Mouse (Mus musculus) midbrain, embryonic 15.5 days (tissue): ENCODE results near the gene Irf4. TPM values are rescaled to one million over a fixed set of nuclear protein-coding genes. Genes with fewer than 3 reads are reported as not detected.

Experiments
- ATAC-seq: fragments of 200-750 bp; cut with Nextera tagmentation; replicated peaks from 2 replicates; pipeline ENCODE4 v1.8.0; 2017; ENCODE audit warnings: moderate TSS enrichment
- H3K27ac ChIP-seq: fragments of 300-500 bp; sonication (generic); 2 replicates; pipeline ENCODE4 v1.5.1; 2015; ENCODE audit warnings: mild to moderate bottlenecking, inconsistent platforms
- H3K27me3 ChIP-seq: fragments of 300-500 bp; sonication (generic); replicated peaks from 2 replicates; pipeline ENCODE4 v1.6.1; 2015; ENCODE audit warnings: inconsistent platforms
- H3K36me3 ChIP-seq: fragments of 300-500 bp; sonication (generic); replicated peaks from 2 replicates; pipeline ENCODE4 v1.6.1; 2015; ENCODE audit warnings: inconsistent platforms
- H3K4me1 ChIP-seq: fragments of 300-500 bp; sonication (generic); 2 replicates; pipeline ENCODE4 v1.6.1; 2015; ENCODE audit warnings: inconsistent platforms
- H3K4me2 ChIP-seq: fragments of 300-500 bp; sonication (generic); 2 replicates; pipeline ENCODE4 v1.6.1; 2015; ENCODE audit warnings: inconsistent platforms, mild to moderate bottlenecking, moderate library complexity
- H3K4me3 ChIP-seq: fragments of 300-500 bp; sonication (generic); 2 replicates; pipeline ENCODE4 v1.5.1; 2015; ENCODE audit warnings: mild to moderate bottlenecking, inconsistent platforms
- H3K9ac ChIP-seq: fragments of 300-500 bp; sonication (generic); 2 replicates; pipeline ENCODE4 v1.6.1; 2015; ENCODE audit warnings: mild to moderate bottlenecking, inconsistent platforms
- H3K9me3 ChIP-seq: fragments of 300-500 bp; sonication (generic); 2 replicates; pipeline ENCODE4 v1.6.1; 2016; ENCODE audit warnings: inconsistent platforms
- WGBS: fragments of 180-500 bp; shearing (Covaris S2); methylation state at CpG from one replicate; pipeline ENCODE4 v1.1.7; 2015; ENCODE audit warnings: mixed read lengths; 5-methylcytosine and 5-hydroxymethylcytosine counted together
- polyA plus RNA-seq: library from polyadenylated mRNA; unstranded; fragments of >200 nt; fragmentation: Nextera tagmentation; extraction: Ambion mirVana; gene quantifications from 2 replicates; pipeline ENCODE4 v1.2.1, GENCODE M21; 2015

The Irf4 gene
- polyA plus RNA-seq, 1 experiment from 2014 or later, result 0.08 TPM

DNA sequence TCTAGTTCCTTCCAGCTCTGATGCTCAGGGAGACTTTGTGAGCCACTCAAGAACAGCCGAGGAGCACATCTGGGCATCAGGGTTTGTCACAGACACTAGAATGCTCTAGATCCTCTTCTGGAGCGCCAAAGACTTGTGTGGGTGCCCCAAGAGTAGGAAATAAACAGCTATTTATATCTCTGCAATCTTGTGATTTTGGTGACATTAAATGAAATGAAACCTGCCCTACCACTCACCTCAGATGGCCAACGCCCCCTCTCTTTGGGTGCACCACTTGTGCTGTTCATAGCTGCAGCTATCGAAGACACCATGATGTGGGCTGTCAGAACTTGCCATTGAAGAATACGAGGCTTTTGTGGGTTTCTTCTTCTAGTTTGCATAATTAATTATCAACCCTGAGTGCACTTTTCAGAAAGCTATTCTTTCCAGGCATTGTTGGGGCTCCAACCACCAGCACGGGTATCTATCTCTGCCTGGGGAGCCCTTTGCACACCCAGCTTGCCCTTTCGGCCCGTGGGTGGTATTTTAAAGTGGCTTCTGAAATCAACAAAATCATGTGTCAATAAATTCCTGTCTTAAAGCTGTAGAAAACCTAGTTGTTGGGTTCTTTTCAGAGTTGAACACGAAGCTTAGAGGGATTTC is 7.1 kb downstream of the Irf4 start:
- 79% methylated on average over 9 of the region's 9 CpGs for WGBS
- Histone ChIP-seq H3K27me3 (peaks cover 13% of the 10 kb centered on the region), H3K36me3 (no peaks in the 10 kb centered on the region), H3K4me2 (no peak overlapping the region), H3K4me3 (no peak overlapping the region), H3K4me1 (no peaks in the 10 kb centered on the region), H3K27ac (no peak overlapping the region), H3K9me3 (no peaks in the 10 kb centered on the region), H3K9ac (no peak overlapping the region)
- ATAC-seq, result no peak

DNA sequence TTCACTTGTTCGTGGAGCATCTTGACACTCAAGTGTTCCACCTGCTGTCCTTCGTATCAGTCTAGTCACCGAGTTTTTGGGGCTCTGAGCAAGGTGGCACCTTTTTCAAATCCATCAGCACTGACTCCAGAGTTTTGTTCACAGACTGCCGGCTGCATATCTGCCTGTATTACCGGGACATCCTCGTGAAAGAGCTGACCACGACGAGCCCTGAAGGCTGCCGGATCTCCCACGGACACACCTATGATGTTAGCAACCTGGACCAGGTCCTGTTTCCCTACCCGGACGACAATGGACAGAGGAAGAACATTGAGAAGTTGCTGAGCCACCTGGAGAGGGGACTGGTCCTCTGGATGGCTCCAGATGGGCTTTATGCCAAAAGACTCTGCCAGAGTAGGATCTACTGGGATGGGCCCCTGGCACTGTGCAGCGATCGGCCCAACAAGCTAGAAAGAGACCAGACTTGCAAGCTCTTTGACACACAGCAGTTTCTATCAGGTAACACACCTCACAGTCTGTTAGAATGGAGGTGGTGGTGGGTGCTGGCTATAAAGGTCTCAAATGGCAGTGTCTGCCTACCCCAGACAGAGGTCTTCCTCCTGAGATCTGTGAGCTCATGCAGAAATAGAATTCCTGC is 8.4 kb downstream of the Irf4 start:
- Histone ChIP-seq H3K9me3 (no peaks in the 10 kb centered on the region), H3K27me3 (peaks cover 5% of the 10 kb centered on the region; the same call in 1 of the 2 replicates), H3K9ac (no peak overlapping the region), H3K27ac (no peak overlapping the region), H3K36me3 (no peaks in the 10 kb centered on the region), H3K4me1 (no peaks in the 10 kb centered on the region), H3K4me2 (no peak overlapping the region), H3K4me3 (no peak overlapping the region)
- 86% methylated on average over 14 of the region's 14 CpGs for WGBS
- ATAC-seq, result no peak

DNA sequence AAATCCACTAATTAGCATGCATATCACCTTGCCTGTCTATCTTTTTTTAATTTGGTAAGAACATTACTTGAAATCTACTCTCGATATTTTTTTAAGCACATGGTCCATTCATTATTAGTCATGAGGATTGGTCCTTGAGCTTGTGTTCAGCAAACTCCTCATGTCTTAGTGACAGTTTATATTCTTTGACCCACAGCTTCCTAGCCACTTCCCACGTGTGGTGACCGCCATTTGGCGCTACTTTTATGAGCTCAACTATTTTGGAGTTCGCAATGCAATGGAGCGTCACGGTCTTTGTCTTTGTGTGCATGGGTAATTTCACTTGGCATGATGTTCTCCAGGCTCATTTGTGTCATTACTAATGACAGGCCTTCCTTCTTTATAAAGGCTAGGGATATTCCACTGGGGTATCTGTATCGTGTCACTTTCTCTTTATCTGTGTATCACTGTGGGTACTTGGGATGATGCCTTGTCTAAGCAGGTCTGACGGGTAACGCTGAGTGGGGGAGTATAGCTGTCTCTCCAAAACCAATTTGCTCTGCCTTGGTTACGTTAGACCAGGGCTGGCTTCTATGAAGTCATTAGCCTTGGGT is 9.9 kb downstream of the Irf4 start:
- no peak overlapping the region for H3K27ac ChIP-seq
- no peaks in the 10 kb centered on the region for H3K9me3 ChIP-seq
- no peaks in the 10 kb centered on the region for H3K4me1 ChIP-seq
- no peak overlapping the region for H3K4me3 ChIP-seq
- H3K27me3 ChIP-seq, result no peaks in the 10 kb centered on the region
- no peaks in the 10 kb centered on the region for H3K36me3 ChIP-seq
- 74% methylated on average over 11 of the region's 11 CpGs for WGBS
- H3K4me2 ChIP-seq, result no peak overlapping the region
- no peak overlapping the region for H3K9ac ChIP-seq
- no peak for ATAC-seq

DNA sequence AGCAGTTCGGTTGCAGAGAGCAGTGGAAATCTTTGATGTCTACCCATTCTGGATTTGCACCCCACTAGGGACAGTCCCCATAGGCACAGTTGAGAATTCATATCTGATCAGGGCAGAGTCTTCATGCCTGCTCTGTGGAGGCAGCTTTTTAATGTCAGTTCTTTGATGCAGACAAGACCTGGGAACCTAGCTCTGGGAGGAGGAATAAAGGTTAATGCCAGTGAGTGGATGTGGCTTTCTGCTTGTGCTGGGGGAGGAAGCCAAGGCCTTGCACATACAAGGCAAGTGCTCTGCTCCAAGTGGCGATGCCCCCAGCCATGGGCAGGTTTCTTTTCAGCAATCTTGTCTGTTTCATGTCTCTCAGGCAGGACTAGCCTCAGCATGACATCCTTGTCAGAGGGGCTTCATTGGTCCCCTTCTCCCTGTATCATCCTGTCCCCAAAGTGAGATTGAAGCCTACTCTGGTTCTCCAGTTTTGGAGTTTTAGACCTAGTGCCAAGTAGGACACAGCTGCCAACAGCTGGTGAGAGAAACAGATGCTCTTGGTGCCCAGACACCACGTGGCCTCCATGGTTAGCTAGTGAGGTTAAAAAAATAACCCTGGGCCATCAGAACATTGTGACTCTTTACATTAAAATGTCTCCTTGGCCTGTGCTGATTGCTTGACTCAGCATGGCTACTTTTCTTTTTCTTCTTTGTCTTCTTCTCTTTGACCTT is 11.5 kb downstream of the Irf4 start:
- no peaks in the 10 kb centered on the region for H3K27me3 ChIP-seq
- H3K27ac ChIP-seq, result no peak overlapping the region
- no peak overlapping the region for H3K4me3 ChIP-seq
- no peak overlapping the region for H3K9ac ChIP-seq
- H3K36me3 ChIP-seq, result no peaks in the 10 kb centered on the region
- H3K9me3 ChIP-seq, result no peaks in the 10 kb centered on the region
- H3K4me2 ChIP-seq, result no peak overlapping the region
- ATAC-seq, result no peak
- no peaks in the 10 kb centered on the region for H3K4me1 ChIP-seq
- 74% methylated on average over 3 of the region's 3 CpGs for WGBS

DNA sequence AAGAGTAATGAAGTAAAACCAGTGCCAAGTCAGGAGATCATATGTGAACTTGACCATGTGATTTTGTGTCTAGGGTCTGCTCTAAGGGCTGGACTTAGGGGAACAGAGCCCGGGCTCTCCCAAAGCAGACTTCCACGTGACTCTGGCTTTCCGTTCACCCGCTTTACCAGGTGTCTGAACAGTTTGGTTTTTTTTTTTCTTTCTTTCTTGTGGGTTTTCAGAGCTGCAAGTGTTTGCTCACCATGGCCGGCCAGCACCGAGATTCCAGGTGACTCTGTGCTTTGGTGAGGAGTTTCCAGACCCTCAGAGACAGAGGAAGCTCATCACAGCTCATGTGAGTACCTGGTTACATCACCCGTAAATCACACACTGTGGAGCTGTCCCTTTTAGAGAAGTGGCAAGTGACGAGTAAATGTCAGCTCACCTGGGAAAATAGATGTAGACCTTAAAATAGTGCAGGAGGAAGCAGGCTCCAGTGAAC is 12.2 kb downstream of the Irf4 start:
- Histone ChIP-seq H3K9ac (no peak overlapping the region), H3K4me3 (no peak overlapping the region), H3K27ac (no peak overlapping the region), H3K4me2 (no peak overlapping the region), H3K27me3 (no peaks in the 10 kb centered on the region), H3K4me1 (no peaks in the 10 kb centered on the region), H3K9me3 (no peaks in the 10 kb centered on the region), H3K36me3 (no peaks in the 10 kb centered on the region)
- WGBS, result 91% methylated on average over 8 of the region's 8 CpGs
- no peak for ATAC-seq

DNA sequence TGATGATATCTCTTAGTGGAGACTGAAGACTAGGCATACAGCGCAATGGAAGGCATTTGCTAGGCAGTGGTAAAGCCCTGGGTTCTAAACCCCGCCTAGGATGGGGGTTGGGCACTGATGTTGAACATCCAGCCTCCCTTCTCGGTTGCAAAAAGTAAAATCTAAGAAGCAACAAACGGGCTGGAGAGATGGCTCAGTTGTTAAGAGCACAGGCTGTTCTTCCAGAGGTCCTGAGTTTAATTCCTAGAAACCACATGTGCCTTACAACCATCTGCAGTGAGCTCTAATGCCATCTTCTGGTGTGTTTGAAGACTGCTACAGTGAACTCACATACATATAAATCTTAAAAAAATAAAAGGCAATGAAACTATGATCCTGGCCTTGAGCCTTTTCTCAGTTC is 13.2 kb downstream of the Irf4 start:
- 86% methylated on average over 4 of the region's 4 CpGs for WGBS
- Histone ChIP-seq H3K36me3 (no peaks in the 10 kb centered on the region), H3K4me2 (no peak overlapping the region), H3K9ac (no peak overlapping the region), H3K9me3 (no peaks in the 10 kb centered on the region), H3K27ac (no peak overlapping the region), H3K4me3 (no peak overlapping the region), H3K4me1 (no peaks in the 10 kb centered on the region), H3K27me3 (no peaks in the 10 kb centered on the region)
- no peak for ATAC-seq

DNA sequence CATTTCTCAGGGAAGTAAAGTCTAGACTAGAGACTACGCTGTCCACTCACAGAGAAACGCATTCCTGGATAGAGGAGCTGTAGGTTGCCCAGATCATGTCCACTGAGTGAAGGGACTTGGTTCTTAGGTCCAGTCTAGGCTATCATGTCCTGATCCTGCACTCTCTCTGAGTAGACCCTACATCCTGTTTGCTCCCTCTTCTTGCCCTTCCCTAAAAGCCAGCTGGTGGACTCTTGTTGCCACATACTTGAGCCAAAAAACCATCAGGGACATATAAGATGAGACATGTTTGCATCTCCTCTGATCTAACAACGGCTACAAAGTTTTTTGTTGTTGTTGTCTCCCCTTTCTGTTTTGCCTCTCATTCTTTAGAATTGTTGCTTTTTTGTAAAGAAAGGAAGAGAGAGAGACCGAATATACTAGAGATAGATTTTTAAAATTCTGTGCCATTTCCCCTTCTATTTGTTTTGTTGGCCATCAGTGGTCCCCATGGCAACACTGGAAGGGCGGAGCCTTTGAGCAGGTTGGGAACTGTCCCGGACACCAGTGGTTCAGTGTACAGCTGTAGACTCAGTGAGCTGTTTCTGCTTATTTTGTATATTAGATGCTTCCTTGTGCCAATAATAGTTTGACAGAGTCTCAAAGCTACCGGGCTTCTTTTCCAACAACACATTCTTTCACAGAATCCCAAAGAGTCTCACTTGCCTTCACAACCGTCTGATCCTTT is 15.2 kb downstream of the Irf4 start:
- H3K4me3 ChIP-seq, result no peak overlapping the region
- no peak overlapping the region for H3K9ac ChIP-seq
- H3K27me3 ChIP-seq, result no peaks in the 10 kb centered on the region
- WGBS, result 76% methylated on average over 8 of the region's 8 CpGs
- H3K4me1 ChIP-seq, result no peaks in the 10 kb centered on the region
- no peak for ATAC-seq
- no peak overlapping the region for H3K4me2 ChIP-seq
- H3K9me3 ChIP-seq, result no peaks in the 10 kb centered on the region
- H3K36me3 ChIP-seq, result no peaks in the 10 kb centered on the region
- no peak overlapping the region for H3K27ac ChIP-seq

DNA sequence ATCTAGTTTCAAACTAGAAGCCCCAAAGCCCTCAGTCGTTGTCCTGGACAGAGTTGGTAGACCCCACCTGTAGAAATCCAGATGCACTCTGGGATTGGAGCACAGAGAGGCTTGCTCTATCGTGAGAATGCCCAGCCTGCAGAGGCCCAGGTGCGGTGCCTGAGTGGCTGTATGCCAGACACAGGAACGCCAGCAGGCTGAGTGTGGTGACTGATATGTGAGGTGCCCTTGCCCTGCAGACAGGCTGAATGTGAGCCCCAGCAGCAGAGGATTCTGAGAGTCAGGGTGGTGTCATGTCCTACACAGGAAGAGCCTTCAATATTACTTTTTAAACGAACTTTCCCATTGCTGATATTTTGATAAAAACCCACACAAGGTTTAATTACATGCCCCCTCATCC is 16.9 kb downstream of the Irf4 start:
- no peaks in the 10 kb centered on the region for H3K36me3 ChIP-seq
- no peaks in the 10 kb centered on the region for H3K9me3 ChIP-seq
- no peak overlapping the region for H3K9ac ChIP-seq
- H3K4me2 ChIP-seq, result no peak overlapping the region
- no peak overlapping the region for H3K4me3 ChIP-seq
- no peak overlapping the region for H3K27ac ChIP-seq
- no peak for ATAC-seq
- no peaks in the 10 kb centered on the region for H3K4me1 ChIP-seq
- WGBS, result 87% methylated on average over 5 of the region's 5 CpGs
- H3K27me3 ChIP-seq, result no peaks in the 10 kb centered on the region

DNA sequence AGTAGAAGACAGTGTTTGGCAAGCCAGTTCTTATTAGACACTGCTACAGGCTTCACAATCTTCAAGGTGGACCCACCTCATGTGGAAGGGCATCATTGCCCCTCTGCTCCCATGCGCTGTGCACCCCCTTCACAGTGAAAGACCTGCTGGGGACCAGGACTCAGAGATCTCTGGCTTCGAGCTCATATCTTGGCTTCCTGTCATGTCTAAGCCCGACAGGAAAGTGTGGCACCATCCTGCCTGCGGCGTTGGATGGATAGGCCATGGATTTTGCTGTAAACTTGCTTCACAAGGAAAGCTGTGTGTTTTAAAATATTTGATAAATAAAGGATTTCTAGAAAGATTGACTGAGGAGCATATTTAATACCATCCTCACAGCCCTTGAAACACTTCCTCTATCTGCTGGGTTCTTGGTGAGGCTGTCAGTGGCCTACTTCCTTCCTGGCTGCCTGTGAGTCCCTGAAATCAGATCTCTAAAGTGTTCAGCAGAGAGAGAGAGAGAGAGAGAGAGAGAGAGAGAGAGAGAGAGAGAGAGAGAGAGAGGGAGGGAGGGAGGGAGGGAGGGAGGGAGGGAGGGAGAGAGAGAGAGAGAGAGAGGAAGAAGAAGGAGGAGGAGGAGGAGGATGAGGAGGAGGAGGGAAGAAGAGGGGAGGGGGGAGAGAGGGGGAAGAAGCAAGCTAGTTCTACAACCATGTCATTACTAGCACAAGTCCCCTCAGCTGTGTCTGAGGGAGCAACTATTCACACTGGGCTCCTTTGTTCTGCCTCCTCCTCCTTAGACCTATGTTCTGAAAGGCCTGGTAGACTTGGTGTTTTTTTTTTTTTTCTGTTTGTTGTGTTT is 17.8 kb downstream of the Irf4 start:
- no peaks in the 10 kb centered on the region for H3K9me3 ChIP-seq
- no peaks in the 10 kb centered on the region for H3K27me3 ChIP-seq
- 92% methylated on average over 5 of the region's 5 CpGs for WGBS
- no peak for ATAC-seq
- no peak overlapping the region for H3K27ac ChIP-seq
- H3K36me3 ChIP-seq, result no peaks in the 10 kb centered on the region
- no peak overlapping the region for H3K4me3 ChIP-seq
- H3K4me2 ChIP-seq, result no peak overlapping the region
- H3K4me1 ChIP-seq, result no peaks in the 10 kb centered on the region
- H3K9ac ChIP-seq, result no peak overlapping the region

DNA sequence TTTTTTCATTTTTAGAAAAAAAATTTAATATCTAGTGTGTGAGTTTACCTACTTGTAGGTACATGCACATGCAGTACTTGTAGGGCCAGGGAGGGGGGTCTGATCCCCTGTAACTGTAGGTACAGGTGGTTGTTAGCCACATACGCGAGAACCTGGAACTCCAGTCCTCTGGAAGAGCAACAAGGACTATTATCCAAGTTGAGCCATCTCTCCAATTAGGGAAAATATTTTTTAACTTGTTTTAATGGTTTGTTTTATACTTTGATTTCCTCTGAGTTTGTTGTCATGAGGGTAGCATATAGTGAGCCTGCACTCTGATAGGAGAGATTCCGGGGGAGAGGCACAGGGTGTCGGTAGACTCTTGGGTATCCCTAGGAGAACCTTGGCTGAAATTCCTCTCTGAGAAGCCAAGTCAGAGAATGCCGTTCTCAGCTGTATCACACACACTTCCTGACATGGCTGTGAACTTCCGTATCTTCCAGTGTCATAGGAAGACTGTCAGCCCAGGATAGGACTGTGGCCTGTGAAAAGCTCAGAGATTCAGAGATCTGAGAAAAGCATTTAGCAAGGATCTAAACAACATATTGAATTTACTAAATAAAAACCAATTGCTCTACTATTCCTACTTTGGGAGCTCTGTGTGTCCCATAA is 18.6 kb downstream of the Irf4 start:
- H3K4me3 ChIP-seq, result no peak overlapping the region
- no peak overlapping the region for H3K27ac ChIP-seq
- WGBS, result 88% methylated on average over 6 of the region's 6 CpGs
- no peak overlapping the region for H3K9ac ChIP-seq
- H3K4me2 ChIP-seq, result no peak overlapping the region
- no peak for ATAC-seq
- H3K36me3 ChIP-seq, result no peaks in the 10 kb centered on the region
- no peaks in the 10 kb centered on the region for H3K9me3 ChIP-seq
- H3K27me3 ChIP-seq, result no peaks in the 10 kb centered on the region
- H3K4me1 ChIP-seq, result no peaks in the 10 kb centered on the region

DNA sequence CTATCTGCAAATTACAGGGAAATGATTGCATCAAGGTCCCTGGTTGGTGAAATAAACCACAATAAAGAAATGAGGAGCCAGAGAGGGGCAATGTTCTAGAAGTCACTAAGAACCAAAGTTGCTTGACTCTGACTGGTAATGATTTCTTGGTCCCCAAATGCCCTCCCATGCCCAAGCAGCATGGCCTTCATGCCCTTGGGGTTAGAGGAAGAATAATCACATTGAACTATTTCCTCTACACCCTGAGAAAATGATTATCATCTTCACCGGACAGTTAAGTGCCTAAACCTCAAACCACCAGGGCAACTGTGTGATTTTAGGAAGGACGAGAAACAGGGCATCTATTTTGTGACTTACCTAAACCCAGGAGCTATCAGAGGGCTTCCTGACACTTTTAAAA is 27.0 kb downstream of the Irf4 start:
- Histone ChIP-seq H3K4me1 (no peaks in the 10 kb centered on the region), H3K9me3 (no peaks in the 10 kb centered on the region), H3K27ac (no peak overlapping the region), H3K27me3 (no peaks in the 10 kb centered on the region), H3K4me3 (no peak overlapping the region), H3K36me3 (no peaks in the 10 kb centered on the region), H3K4me2 (no peak overlapping the region), H3K9ac (no peak overlapping the region)
- no peak for ATAC-seq
- WGBS, result 91% methylated on average over 2 of the region's 2 CpGs
